Mouse (Mus musculus): ENCODE data around the gene Cib2.

DNA sequence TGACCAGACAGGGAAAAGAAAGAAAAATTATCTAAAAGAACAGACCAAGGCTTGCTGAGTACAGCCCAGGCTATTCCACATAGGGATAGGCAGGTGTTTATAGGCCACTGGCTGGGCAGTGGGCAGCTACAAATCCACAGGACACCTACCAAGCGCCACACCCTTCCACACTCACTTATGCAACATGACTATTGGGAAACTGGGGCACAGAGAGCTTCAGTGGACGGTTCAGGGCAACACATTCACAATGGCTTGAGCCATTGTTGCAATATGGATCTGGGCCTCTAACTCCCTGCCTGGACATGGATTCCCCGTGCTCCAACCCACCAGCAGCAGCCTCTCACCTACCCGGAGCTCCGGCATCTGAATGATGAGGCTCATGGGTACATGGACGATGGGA, 10.6 kb downstream of the Cib2 start:
- TF ChIP-seq CTCF (IDR thresholded peaks at IDR 0.05; ENCODE audit: extremely low read depth, insufficient read depth, insufficient read length, insufficient replicate concordance) = no peak
- no peak for TF ChIP-seq POLR2A (IDR thresholded peaks at IDR 0.05; ENCODE audit: low read depth, low read length)

Data from spleen, adult 2 months (tissue).